Mouse (Mus musculus) lung, postnatal 0 days (tissue): ENCODE results near the gene Mc3r. TPM values are rescaled to one million over a fixed set of nuclear protein-coding genes. Genes with fewer than 3 reads are reported as not detected.

Experiments
- ATAC-seq: fragments of 200-750 bp; cut with Nextera tagmentation; 2 replicates; pipeline ENCODE4 v1.8.0; 2017; ENCODE audit warnings: moderate library complexity
- DNase-seq: peaks from one replicate; pipeline ENCODE4 v3.0.0-alpha.2; 2016; ENCODE audit warnings: low spot score
- H3K27ac ChIP-seq: fragments of 300-500 bp; sonication (generic); 2 replicates; pipeline ENCODE4 v1.5.1; 2014; ENCODE audit warnings: antibody characterized with exemption, mild to moderate bottlenecking, low read length, mixed read lengths
- H3K27me3 ChIP-seq: fragments of 300-500 bp; sonication (generic); replicated peaks from 2 replicates; pipeline ENCODE4 v1.6.1; 2014; ENCODE audit warnings: low read length, mixed read lengths; ENCODE audit not compliant: insufficient read depth
- H3K36me3 ChIP-seq: fragments of 300-500 bp; sonication (generic); 2 replicates; pipeline ENCODE4 v1.6.1; 2014; ENCODE audit warnings: low read length, mixed read lengths; ENCODE audit not compliant: insufficient read depth
- H3K4me1 ChIP-seq: fragments of 300-500 bp; sonication (generic); 2 replicates; pipeline ENCODE4 v1.6.1; 2014; ENCODE audit warnings: antibody characterized with exemption, low read depth, low read length, mixed read lengths; ENCODE audit not compliant: insufficient read depth
- H3K4me2 ChIP-seq: fragments of 300-500 bp; sonication (generic); replicated peaks from 2 replicates; pipeline ENCODE4 v1.6.1; 2014; ENCODE audit warnings: low read depth, mild to moderate bottlenecking, low read length, moderate library complexity, mixed read lengths
- H3K4me3 ChIP-seq: fragments of 300-500 bp; sonication (generic); 2 replicates; pipeline ENCODE4 v1.5.1; 2014; ENCODE audit warnings: low read depth, low read length
- H3K9ac ChIP-seq: fragments of 300-500 bp; sonication (generic); replicated peaks from 2 replicates; pipeline ENCODE4 v1.6.1; 2014; ENCODE audit warnings: low read depth, mild to moderate bottlenecking
- H3K9me3 ChIP-seq: fragments of 300-500 bp; sonication (generic); 2 replicates; pipeline ENCODE4 v1.6.1; 2016; ENCODE audit warnings: low read length, mixed read lengths
- CTCF ChIP-seq: IDR thresholded peaks from 2 replicates; pipeline ENCODE4 v1.5.1; 2016; ENCODE audit warnings: antibody characterized with exemption, mild to moderate bottlenecking
- EP300 ChIP-seq: IDR thresholded peaks from 2 replicates; pipeline ENCODE4 v1.6.1; 2016; ENCODE audit warnings: antibody characterized with exemption, mild to moderate bottlenecking, control low read depth
- WGBS: fragments of 180-500 bp; shearing (Covaris S2); extraction: QIAGEN DNeasy Blood & Tissue Kit; methylation state at CpG from one replicate; pipeline ENCODE4 v1.1.7; 2014; 5-methylcytosine and 5-hydroxymethylcytosine counted together
- polyA plus RNA-seq: library from polyadenylated mRNA; unstranded; fragments of >200 nt; fragmentation: Nextera tagmentation; extraction: Ambion mirVana; gene quantifications from 2 replicates; pipeline ENCODE4 v1.2.1, GENCODE M21; 2015

Gene Mc3r
- polyA plus RNA-seq = not detected in 2 replicates

DNA sequence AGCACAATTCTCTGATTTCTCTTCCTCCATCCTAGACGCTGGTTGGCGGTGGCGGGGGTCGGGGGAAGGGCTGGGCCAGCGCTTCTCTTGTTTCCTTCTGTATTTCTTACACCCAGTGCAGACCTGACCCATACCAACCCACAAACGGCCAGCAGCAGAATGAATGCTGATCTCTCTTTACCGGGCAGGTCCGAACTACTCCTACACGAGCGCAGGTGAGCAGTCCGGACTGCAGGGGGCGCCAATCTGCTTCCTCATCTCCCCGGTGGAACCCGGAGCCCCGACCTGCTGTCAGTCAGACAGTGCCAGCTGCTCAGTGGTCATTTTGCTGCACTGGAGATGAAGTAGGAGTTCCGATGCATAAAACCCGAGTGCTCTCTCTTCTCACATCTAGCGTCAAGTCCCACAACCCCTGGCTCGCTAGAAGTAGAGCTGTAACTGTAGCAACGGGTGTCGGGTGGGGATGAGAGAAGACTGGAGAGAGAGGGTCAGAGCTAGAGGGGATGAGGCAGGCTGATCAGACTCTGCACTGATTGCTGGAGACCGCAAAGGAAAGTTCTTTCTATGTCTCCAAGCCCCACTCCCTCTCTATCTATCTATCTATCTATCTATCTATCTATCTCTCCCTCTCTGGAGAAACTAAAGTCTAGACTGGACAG lies at the start of gene Mc3r:
TSS of gene Mc3r (plus strand) at position 387 of the 659 bp plus-strand sequence.
- DNase-seq (no peak), ATAC-seq (no peak)
- no peak within 1 kb of the TSS for H3K4me2 ChIP-seq
- no peaks in the 10 kb centered on the region for H3K4me1 ChIP-seq
- H3K4me3 ChIP-seq = no peak within 1 kb of the TSS
- H3K27me3 ChIP-seq = no peaks in the 10 kb centered on the region
- no peak within 1 kb of the TSS for H3K9ac ChIP-seq
- no peak within 1 kb of the TSS for H3K27ac ChIP-seq
- WGBS = 12% methylated on average over 22 of the region's 22 CpGs
- peak; percentile 56 for TF ChIP-seq CTCF
- TF ChIP-seq EP300 = no peak
- no peaks in the 10 kb centered on the region for H3K9me3 ChIP-seq
- H3K36me3 ChIP-seq = no peaks in the 10 kb centered on the region

DNA sequence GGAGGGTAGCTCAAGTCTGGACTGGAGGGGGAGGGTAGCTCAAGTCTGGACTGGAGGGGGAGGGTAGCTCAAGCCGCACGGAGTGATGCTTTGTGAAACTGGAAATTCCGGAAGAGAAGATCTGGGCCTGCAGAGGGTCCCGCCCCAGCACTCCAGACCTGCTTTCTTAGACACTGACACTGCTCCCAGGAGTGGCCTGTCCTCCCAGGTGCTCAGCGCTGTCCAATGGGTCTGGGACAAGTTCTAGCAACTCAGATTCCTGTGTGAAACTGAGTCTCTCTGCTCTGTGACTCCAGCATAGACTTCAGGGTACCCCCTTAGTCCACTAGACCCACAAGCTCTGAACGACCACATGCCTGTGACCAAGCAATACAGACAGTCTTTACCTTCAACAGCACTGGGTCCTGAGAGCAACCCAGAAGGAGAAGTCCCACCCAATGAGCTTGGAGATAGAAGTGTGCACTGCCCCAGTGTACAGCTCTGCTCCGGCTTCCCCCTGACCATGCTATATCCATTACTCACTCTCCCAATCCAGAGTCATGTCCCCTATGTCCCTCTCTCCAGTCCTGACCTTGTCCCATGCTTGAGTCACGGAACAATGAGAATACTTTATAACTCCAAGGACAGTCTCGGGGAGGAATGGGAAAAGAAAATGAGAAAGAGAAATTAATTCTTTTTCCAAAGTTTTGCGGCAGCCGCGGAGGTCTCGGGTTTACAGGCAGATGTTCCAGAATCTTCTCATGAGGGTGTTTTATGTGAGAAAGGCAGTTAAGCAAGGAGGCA lies 46.1 kb upstream of the Mc3r start:
- no peak overlapping the region for H3K4me3 ChIP-seq
- H3K4me1 ChIP-seq = no peaks in the 10 kb centered on the region
- H3K9ac ChIP-seq = no peak overlapping the region
- no peak for ATAC-seq
- WGBS = 73% methylated on average over 12 of the region's 13 CpGs
- H3K36me3 ChIP-seq = no peaks in the 10 kb centered on the region
- H3K9me3 ChIP-seq = no peaks in the 10 kb centered on the region
- no peaks in the 10 kb centered on the region for H3K27me3 ChIP-seq
- no peak overlapping the region for H3K27ac ChIP-seq
- TF ChIP-seq EP300 (no peak), CTCF (no peak)
- no peak for DNase-seq
- no peak overlapping the region for H3K4me2 ChIP-seq

DNA sequence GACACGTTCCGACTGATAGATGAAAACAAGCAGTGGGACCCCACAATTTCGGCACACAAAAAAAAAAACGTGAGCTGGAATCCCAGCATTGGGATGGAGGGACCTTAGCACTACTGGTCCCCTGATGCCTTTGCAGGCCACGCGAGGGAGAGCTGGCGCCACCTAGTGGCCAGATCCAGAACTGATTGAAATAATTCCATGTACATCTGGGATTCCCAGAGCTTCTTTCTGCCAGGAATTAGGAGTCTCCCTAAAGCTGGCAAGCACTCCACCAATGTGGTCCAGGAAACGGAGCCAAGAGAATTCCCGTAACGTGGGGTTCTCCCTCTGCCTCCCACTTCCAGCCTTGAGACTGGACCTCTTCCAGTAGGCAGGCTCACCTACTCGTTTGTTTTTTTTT lies 41.3 kb upstream of the Mc3r start:
- ATAC-seq = no peak
- TF ChIP-seq EP300 (no peak), CTCF (peak; percentile 93)

DNA sequence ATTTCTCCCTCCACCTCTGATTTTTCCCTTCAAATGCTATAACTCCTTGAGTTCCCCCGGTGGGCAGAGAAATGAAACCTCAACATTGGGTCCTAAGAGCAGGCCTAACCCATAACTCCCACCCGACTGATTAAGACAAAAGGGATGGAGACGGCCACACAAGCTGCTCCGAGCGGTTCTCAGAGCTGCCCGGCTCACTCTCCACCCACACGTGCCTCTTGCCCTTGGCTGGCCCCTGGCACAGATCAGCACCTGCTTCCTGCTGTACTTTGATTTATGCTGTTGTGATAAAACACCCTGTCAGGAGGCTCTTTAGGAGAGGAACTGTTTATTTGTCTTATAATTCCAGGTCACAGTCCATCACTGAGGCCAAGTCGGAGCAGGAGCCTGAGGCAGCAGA lies 34.8 kb upstream of the Mc3r start:
- H3K36me3 ChIP-seq = no peaks in the 10 kb centered on the region
- ATAC-seq (no peak), DNase-seq (no peak)
- whole genome bisulfite sequencing = 19% methylated on average over 8 of the region's 8 CpGs
- no peak overlapping the region for H3K9ac ChIP-seq
- no peak overlapping the region for H3K27ac ChIP-seq
- no peaks in the 10 kb centered on the region for H3K27me3 ChIP-seq
- H3K4me1 ChIP-seq = no peaks in the 10 kb centered on the region
- no peak overlapping the region for H3K4me3 ChIP-seq
- TF ChIP-seq CTCF (no peak), EP300 (no peak)
- no peaks in the 10 kb centered on the region for H3K9me3 ChIP-seq
- H3K4me2 ChIP-seq = no peak overlapping the region

More for the DNA sequence above, 41.3 kb upstream of the Mc3r start:
- 7% methylated on average over 11 of the region's 11 CpGs for WGBS
- Histone ChIP-seq H3K27ac (no peak overlapping the region), H3K4me2 (no peak overlapping the region), H3K9me3 (no peaks in the 10 kb centered on the region), H3K27me3 (no peaks in the 10 kb centered on the region), H3K9ac (no peak overlapping the region), H3K36me3 (no peaks in the 10 kb centered on the region), H3K4me1 (no peaks in the 10 kb centered on the region), H3K4me3 (no peak overlapping the region)
- DNase-seq = peak; percentile 64

DNA sequence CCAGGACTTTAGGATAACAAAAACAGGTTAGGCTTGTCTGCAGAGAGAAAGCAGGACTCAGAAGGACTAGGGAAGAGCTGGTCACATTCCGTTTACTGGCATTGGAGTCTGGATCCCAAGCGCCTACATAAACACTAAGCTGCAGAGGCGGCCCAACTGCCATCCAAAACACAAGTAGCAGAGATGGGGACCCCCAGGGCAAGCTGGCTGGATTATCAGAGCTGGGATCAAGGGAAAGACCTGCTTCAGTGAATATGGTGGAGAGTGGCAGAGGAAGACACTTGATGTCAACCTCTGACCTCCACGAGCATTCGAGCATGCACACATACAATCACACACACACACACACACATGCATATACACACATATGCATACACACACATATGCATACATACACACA lies 34.0 kb upstream of the Mc3r start:
- 74% methylated on average over 5 of the region's 5 CpGs for WGBS
- no peak overlapping the region for H3K4me2 ChIP-seq
- TF ChIP-seq EP300 (no peak), CTCF (no peak)
- ATAC-seq (no peak), DNase-seq (no peak)
- no peak overlapping the region for H3K27ac ChIP-seq
- no peaks in the 10 kb centered on the region for H3K9me3 ChIP-seq
- no peaks in the 10 kb centered on the region for H3K27me3 ChIP-seq
- no peak overlapping the region for H3K9ac ChIP-seq
- no peaks in the 10 kb centered on the region for H3K4me1 ChIP-seq
- H3K4me3 ChIP-seq = no peak overlapping the region
- no peaks in the 10 kb centered on the region for H3K36me3 ChIP-seq

DNA sequence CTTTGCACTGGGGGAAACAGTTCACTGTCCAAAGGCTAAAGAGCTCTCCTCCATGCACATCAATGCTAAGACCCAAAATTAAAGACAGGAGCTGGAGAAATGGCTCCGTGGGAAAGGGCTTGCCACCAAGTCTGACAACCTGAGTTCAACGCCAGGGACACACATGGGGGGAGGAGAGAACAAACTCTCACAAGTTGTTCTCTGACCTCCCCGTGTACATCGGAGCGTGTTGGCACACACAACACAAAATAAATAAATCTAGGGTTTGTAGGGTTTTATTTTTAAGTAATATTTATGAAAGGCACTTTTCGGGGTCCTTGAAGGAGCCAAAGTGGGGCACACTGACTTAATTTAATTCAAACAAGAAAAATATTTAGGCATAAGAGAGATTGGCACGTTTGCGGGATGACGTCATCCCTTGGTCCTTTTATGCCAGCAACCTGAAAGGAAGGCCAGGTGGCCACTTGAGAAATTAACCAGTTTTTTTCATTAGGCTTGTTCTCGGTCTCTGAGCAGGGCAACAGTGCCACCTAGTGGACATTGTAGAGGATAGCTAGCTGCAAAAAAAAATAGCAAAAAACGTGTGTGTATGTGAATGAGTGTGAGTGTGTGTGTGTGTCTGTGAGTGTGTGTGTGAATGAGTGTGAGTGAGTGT lies 32.7 kb upstream of the Mc3r start:
- Histone ChIP-seq H3K4me1 (no peaks in the 10 kb centered on the region), H3K27me3 (no peaks in the 10 kb centered on the region), H3K4me3 (no peak overlapping the region), H3K9me3 (no peaks in the 10 kb centered on the region), H3K9ac (no peak overlapping the region), H3K27ac (no peak overlapping the region), H3K4me2 (no peak overlapping the region), H3K36me3 (no peaks in the 10 kb centered on the region)
- 13% methylated on average over 11 of the region's 11 CpGs for WGBS
- DNase-seq (peak; percentile 86), ATAC-seq (peak; percentile 49)
- TF ChIP-seq EP300 (no peak), CTCF (peak; percentile 91)
